8 mouse cellular contexts compared by ENCODE assay signal in genomic region chr1:79859026-79859425, GRCm38 (mm10). TPM values are rescaled to one million over a fixed set of nuclear protein-coding genes. Genes with fewer than 3 reads are reported as not detected.
A peak's percentile ranks its signal among the peaks of the same experiment; 100 is the strongest.
DNase-seq lines count a peak whose midpoint lies in the region; ATAC-seq and TF ChIP-seq lines count a peak whose summit lies in the region.

No protein-coding gene starts in this region.

- no peaks in the 10 kb centered on the region for H3K36me3 ChIP-seq in kidney, postnatal 0 days (ENCODE audit: insufficient read depth, low read length)
- H3K36me3 ChIP-seq in embryonic facial prominence, embryonic 10.5 days (replicated peaks) = no peaks in the 10 kb centered on the region
- no peaks in the 10 kb centered on the region for H3K36me3 ChIP-seq in intestine, postnatal 0 days (ENCODE audit: control insufficient read depth, insufficient read depth)
- no peaks in the 10 kb centered on the region for H3K36me3 ChIP-seq in neural tube, embryonic 11.5 days (ENCODE audit: control insufficient read depth, insufficient read depth, low read length)

- H3K4me1 ChIP-seq in kidney, postnatal 0 days (replicated peaks; ENCODE audit: insufficient read depth, low read length) = peaks cover 9% of the 10 kb centered on the region; the same call in 1 of the 2 replicates
- peaks cover 68% of the 10 kb centered on the region for H3K4me1 ChIP-seq in embryonic facial prominence, embryonic 10.5 days
- H3K4me1 ChIP-seq in intestine, postnatal 0 days (replicated peaks; ENCODE audit: control insufficient read depth, insufficient read depth, low read length) = peaks cover 3% of the 10 kb centered on the region; the same call in 1 of the 2 replicates
- peaks cover 9% of the 10 kb centered on the region; the same call in 1 of the 2 replicates for H3K4me1 ChIP-seq in neural tube, embryonic 11.5 days (ENCODE audit: control insufficient read depth, insufficient read depth, low read length)

- no peaks in the 10 kb centered on the region for H3K9me3 ChIP-seq in kidney, postnatal 0 days (replicated peaks; ENCODE audit: low read length)
- H3K9me3 ChIP-seq in embryonic facial prominence, embryonic 10.5 days = no peaks in the 10 kb centered on the region
- H3K9me3 ChIP-seq in intestine, postnatal 0 days (ENCODE audit: control insufficient read depth) = no peaks in the 10 kb centered on the region
- no peaks in the 10 kb centered on the region for H3K9me3 ChIP-seq in neural tube, embryonic 11.5 days (ENCODE audit: control insufficient read depth, low read length)

- no peak; the same call in 1 of the 2 replicates for ATAC-seq in kidney, postnatal 0 days (replicated peaks; ENCODE audit: low FRiP score, low read depth)
- no peak for ATAC-seq in intestine, postnatal 0 days
- peak; percentile 10 for ATAC-seq in neural tube, embryonic 11.5 days (ENCODE audit: insufficient read depth, low FRiP score, low TSS enrichment)

- 19% methylated on average over 4 of the region's 4 CpGs for WGBS in kidney, postnatal 0 days
- 26% methylated on average over 4 of the region's 4 CpGs for WGBS in embryonic facial prominence, embryonic 10.5 days
- 18% methylated on average over 4 of the region's 4 CpGs for WGBS in intestine, postnatal 0 days
- 17% methylated on average over 4 of the region's 4 CpGs for WGBS in neural tube, embryonic 11.5 days

- DNase-seq in kidney, postnatal 0 days (ENCODE audit: low spot score) = no peak
- no peak for DNase-seq in kidney, postnatal 36 days
- DNase-seq in embryonic facial prominence, embryonic 10.5 days (ENCODE audit: low spot score) = no peak
- no peak for DNase-seq in neural tube, embryonic 11.5 days (ENCODE audit: low spot score)
- no peak for DNase-seq in layer of hippocampus, postnatal 14 days (ENCODE audit: low spot score in 2 of 2)
- DNase-seq in urinary bladder, postnatal 36 days (ENCODE audit: low spot score in 2 of 2) = no peak
- no peak for DNase-seq in right cerebral cortex, postnatal 10 days (ENCODE audit: low spot score in 2 of 2)

- peak overlapping the region; percentile 98 for H3K4me2 ChIP-seq in kidney, postnatal 0 days (ENCODE audit: low read length)
- H3K4me2 ChIP-seq in intestine, postnatal 0 days (replicated peaks; ENCODE audit: low read depth) = peak overlapping the region; percentile 99
- peak overlapping the region; percentile 92 for H3K4me2 ChIP-seq in neural tube, embryonic 11.5 days (ENCODE audit: low read depth)

- no peak for TF ChIP-seq CTCF in kidney, postnatal 0 days (IDR thresholded peaks at IDR 0.05; ENCODE audit: low read depth)
- no peak for TF ChIP-seq CTCF in intestine, postnatal 0 days (IDR thresholded peaks at IDR 0.05; ENCODE audit: low read depth)

- H3K4me3 ChIP-seq in kidney, postnatal 0 days (replicated peaks; ENCODE audit: low read depth, low read length) = peak overlapping the region; percentile 77
- peak overlapping the region; percentile 83 for H3K4me3 ChIP-seq in embryonic facial prominence, embryonic 10.5 days
- H3K4me3 ChIP-seq in intestine, postnatal 0 days (ENCODE audit: low read depth, low read length) = peak overlapping the region; percentile 67
- peak overlapping the region; percentile 68 for H3K4me3 ChIP-seq in neural tube, embryonic 11.5 days (ENCODE audit: low read depth, low read length)

- H3K9ac ChIP-seq in kidney, postnatal 0 days (ENCODE audit: low read depth, low read length) = peak overlapping the region; percentile 77
- 0 out of 2 replicates have a peak overlapping the region, but pooled peaks have one; percentile 45 for H3K9ac ChIP-seq in intestine, postnatal 0 days (ENCODE audit: low read depth, low read length)
- H3K9ac ChIP-seq in neural tube, embryonic 11.5 days (ENCODE audit: low read length) = peak overlapping the region; percentile 82

- no peaks in the 10 kb centered on the region for H3K27me3 ChIP-seq in kidney, postnatal 0 days (ENCODE audit: insufficient read depth, low read length)
- peaks cover 13% of the 10 kb centered on the region; the same call in 1 of the 2 replicates for H3K27me3 ChIP-seq in embryonic facial prominence, embryonic 10.5 days (replicated peaks; ENCODE audit: low read depth, poor library complexity, severe bottlenecking)
- peaks cover 14% of the 10 kb centered on the region; the same call in 1 of the 2 replicates for H3K27me3 ChIP-seq in intestine, postnatal 0 days (replicated peaks; ENCODE audit: control insufficient read depth, insufficient read depth, low read length)
- H3K27me3 ChIP-seq in neural tube, embryonic 11.5 days (ENCODE audit: control insufficient read depth, insufficient read depth, low read length) = peaks cover 3% of the 10 kb centered on the region; the same call in 1 of the 2 replicates

- 0 out of 2 replicates have a peak overlapping the region, but pooled peaks have one; percentile 25 for H3K27ac ChIP-seq in kidney, postnatal 0 days
- H3K27ac ChIP-seq in embryonic facial prominence, embryonic 10.5 days (replicated peaks) = peak overlapping the region; percentile 94
- H3K27ac ChIP-seq in intestine, postnatal 0 days (ENCODE audit: low read depth, low read length) = no peak overlapping the region
- no peak overlapping the region for H3K27ac ChIP-seq in neural tube, embryonic 11.5 days (ENCODE audit: low read depth, low read length)

RNA-seq across cellular contexts. Expression of gene Serpine2, which starts 2.0 kb away (rescaled TPM):
- polyA plus RNA-seq in kidney, postnatal 0 days (2015; fragmentation: Nextera tagmentation; extraction: Ambion mirVana) = 203 and 222 TPM in 2 replicates
- 77.5 and 101 TPM in 2 replicates for polyA plus RNA-seq in embryonic facial prominence, embryonic 10.5 days (2016; fragmentation: Nextera tagmentation; extraction: Ambion mirVana)
- 39.2 and 41.6 TPM in 2 replicates for polyA plus RNA-seq in intestine, postnatal 0 days (2015; fragmentation: Nextera tagmentation; extraction: Ambion mirVana)
- polyA plus RNA-seq in neural tube, embryonic 11.5 days (2014; fragmentation: Nextera tagmentation; extraction: Ambion mirVana) = 116 and 122 TPM in 2 replicates
- 100 to 1,000 TPM; 178 to 195 TPM for total RNA-seq in layer of hippocampus, postnatal 14 days (2021)

Comparison
In these comparisons a context has a peak if more than half of its experiments do, and no peak if none do; other contexts are left out.
1. H3K27ac ChIP-seq: peak in kidney, postnatal 0 days (single experiment) and embryonic facial prominence, embryonic 10.5 days (single experiment); none in intestine, postnatal 0 days (single experiment) and neural tube, embryonic 11.5 days (single experiment).
2. Peak in every context shown above with its lines, with median percentiles within 50 percentile points of each other: H3K4me2 ChIP-seq, H3K4me3 ChIP-seq and H3K9ac ChIP-seq.